Mouse (Mus musculus) cerebellum, adult 2 months (tissue): ENCODE data around the gene 1700125H20Rik.

Experiments
- CTCF ChIP-seq: fragments of 200-500 bp; IDR thresholded peaks from 2 replicates; pipeline ENCODE4 v1.5.1; 2011; ENCODE audit warnings: low read depth, mild to moderate bottlenecking, control low read depth, low read length, moderate library complexity, borderline replicate concordance; ENCODE audit not compliant: insufficient read depth
- POLR2A ChIP-seq: fragments of 200-500 bp; IDR thresholded peaks from 2 replicates; pipeline ENCODE4 v1.6.1; 2011; ENCODE audit warnings: low read length, control low read depth, borderline replicate concordance; ENCODE audit not compliant: insufficient read depth

GRCm38 (mm10) chr11:85190741-85191140, 20.5 kb downstream of the 1700125H20Rik start:
- no peak for TF ChIP-seq POLR2A
- no peak for TF ChIP-seq CTCF
